Mouse (Mus musculus) ES-CJ7 (cell line): ENCODE results near the gene Rack1.

Experiments used
- DNase-seq: peaks from one replicate; pipeline ENCODE4 v3.0.0; 2011; ENCODE audit warnings: low read depth, low spot score

Gene Rack1

GRCm38 (mm10) chr11:48795221-48795620 lies 4.9 kb upstream of the Rack1 start:
- DNase-seq, result no peak

DNA sequence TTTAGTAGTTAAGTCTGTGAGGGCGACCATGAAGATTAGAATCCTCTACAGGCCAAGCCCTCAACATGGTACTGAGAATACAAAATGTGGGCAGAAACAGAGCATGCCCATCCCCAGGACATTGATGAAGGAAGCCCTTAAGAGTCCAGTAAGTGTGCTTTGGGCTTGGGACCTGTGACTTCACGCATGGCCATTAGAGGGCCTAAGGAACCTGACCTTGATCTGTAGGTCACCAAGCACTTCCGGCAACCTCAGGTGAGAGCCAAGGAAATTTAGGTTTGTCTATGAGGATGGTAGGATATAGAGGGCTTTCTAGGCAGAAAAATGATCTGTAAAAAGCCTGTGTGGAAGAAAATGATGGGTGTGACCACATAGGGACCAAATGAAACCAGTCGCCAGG lies 3.8 kb upstream of the Rack1 start:
- peak; percentile 68 for DNase-seq

- no peak for DNase-seq
These were observed 2.8 kb upstream of the Rack1 start for GRCm38 (mm10) chr11:48797287-48797686.

DNA sequence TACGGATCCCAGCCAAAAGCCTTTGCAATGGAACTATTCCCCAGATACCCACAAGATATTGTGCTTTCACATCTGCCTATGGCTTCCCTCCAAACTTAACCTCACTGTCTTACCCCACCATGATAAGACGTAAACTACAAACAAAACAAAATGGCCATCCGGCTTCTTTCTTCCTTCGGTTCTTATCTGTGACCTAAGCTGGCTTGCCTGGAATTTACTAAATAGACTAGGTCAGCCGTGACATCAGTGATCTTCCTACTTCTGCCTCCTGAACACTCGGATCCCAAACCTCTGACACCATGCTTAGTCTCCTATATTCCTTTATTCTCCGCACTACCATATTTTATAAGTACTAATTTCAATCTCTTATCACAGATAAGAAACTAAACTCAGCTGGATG lies 1.8 kb upstream of the Rack1 start:
- DNase-seq, result no peak

DNA sequence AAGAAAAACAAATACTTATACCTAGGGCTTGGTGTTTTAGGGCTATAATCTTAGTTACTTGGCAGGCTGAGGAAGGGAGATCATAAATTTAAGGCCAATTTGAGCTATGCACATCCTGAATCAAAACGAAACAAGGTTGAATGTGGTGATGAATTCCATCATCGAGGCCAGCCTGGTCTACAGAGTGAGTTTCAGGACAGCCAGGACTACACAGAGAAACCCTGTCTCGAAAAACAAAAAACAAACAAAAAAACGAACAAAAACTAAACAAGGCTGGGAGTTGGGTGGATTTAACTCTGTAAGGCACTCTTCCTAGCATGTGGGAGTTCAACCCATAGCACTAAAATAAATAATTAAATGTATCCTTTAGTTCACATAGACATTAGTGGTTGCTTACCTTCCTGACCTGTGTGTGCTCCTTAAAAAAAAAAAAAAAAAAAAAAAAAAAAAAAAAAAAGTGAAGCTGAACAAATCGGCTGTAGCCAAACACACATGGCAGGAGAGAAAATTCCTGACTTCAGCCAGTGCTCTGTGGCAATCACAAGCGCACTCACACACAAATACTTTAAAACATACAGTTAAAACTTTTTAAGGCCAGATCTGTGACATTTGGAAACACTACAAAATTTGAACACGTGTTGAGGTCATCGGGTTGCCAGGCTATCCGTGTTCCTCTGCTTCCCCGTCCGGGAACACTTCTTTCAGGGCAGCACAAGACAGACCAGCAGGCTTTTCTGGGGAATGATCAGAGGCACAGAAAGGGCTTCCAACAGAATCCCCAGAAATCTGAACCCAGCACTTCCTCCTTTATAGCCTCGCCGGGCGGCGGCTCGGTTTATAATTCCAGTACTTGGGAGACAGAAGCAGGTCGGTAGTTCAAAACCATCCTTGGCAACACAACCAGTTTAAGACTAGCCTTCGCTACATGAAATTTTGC lies 880 bp upstream of the Rack1 start:
- DNase-seq, result no peak

DNA sequence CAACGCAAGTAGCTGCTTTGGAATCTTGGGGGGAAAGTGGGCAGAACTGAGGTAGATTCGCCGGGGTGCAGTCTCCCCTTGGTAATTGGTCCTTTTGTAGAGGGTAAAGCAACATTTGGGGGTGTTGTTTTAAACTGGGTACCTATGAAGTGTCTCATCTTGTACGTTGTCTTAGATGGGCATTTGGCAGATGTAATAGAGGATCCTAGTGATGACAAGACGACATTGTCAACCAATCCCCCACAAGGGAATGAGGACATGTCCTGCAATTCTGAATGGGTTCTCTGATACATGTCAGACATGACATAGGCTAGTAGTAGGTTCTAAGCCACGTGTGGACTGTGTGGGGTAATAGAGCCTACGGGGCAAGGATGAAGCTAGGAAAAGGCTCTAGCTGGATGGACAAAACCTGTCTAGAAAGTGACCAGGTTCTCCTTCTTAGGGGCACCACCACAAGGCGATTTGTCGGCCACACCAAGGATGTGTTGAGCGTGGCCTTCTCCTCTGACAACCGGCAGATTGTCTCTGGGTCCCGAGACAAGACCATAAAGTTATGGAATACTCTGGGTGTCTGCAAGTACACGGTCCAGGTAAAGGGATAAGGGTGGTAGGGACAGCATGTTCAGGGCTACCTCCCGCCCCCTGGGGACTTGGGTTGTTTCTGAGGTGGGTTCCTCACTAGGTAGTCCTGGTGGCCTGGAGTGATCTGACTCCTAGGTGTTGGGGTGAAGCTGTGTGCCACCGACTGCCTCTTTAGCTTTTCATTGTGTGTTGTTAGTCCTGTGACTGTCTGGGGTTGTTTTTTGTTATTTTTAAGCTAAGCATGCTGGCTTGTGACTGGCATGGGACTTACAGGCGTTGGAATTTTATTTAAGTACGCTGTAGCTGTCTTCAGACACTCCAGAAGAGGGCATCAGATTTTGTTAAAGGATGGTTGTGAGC lies 2.0 kb downstream of the Rack1 start:
- DNase-seq, result no peak

GRCm38 (mm10) chr11:48803988-48804387 lies 3.9 kb downstream of the Rack1 start:
- DNase-seq, result no peak

GRCm38 (mm10) chr11:48804922-48805321 lies 4.8 kb downstream of the Rack1 start:
- no peak for DNase-seq

DNA sequence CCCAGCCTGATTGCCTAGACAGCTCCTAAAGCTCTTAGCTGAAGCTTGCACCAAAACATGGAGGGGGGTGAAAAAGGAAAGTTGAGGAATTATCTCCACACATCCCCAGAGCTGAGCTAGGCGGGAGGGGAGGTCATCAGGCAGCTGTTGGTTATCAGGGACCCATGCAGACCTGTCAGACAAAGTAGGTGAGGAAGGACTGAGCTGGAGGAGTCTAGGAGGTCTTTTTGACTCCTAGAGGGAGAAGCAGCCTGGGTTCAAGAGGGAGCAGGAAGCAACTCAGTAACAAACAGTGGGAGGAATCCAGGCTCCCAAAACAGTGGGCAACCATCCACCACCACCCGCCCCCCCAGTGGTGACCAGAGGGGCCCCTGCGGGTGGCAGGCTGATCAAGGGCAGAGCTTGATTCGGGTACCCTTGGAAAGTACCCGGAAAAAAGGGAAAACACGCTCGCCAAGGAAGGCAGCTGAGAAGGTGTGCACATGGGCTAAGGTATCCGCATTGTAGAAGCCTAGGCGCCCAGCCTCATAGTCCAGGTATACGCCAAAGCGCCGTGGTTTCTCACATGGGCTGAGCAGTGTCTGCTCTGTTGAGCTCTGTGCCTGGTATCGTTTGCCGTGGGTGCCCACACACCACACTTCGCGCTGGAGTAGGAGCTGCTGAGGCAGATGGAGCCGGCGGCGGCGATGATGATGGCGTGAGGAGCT lies 6.9 kb downstream of the Rack1 start:
- DNase-seq, result peak; percentile 59

GRCm38 (mm10) chr11:48807563-48808303 lies 7.6 kb downstream of the Rack1 start:
- no peak for DNase-seq

DNA sequence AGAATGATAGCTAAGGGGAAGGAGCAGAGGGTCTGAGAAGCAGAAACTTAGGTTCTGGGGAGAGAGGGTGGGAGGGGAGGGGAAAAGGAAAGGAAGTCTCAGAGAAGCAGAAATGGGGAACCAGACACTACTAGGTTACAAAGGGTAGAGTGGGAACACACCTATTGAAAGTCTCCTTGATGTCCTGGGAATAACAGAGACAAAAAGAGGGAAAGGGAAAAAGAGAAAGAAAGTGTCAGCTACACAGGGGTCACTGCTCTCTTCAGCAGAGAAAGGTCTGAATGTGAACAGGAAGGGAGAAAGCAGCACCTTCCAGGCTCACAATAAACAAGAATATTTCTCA lies 8.1 kb downstream of the Rack1 start:
- DNase-seq, result no peak

DNA sequence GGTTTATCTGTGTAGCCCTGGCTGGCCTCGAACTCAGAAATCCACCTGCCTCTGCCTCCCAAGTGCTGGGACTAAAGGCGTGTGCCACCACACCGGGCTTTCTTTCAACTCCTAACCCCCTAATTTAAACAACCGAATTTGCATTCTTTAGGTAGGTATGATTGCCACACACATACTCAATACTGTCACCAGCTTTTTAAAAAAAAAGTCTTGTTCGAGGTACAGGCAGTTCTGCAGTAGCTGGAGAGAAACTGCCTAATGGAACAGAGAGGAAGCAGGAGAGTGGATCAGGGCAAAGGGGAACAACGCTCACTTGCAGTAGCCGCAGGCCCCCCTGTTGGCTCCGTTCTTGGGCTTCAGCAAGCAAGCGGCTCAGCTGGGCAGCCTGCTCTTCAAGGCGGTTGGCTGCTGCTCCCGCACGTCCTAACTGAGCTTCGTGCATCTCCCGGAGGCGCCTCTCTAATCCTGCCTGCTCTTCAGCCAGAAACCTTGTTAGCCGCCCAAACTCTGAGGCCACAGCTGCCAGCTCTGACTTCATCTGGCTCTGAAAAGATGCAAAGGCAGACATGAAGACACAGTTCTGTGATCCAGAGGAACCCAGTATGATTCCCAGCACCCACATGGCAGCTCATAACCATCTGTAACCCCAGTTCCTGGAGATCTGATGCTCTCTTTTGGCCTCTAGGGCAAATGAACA lies 8.8 kb downstream of the Rack1 start:
- DNase-seq, result no peak

DNA sequence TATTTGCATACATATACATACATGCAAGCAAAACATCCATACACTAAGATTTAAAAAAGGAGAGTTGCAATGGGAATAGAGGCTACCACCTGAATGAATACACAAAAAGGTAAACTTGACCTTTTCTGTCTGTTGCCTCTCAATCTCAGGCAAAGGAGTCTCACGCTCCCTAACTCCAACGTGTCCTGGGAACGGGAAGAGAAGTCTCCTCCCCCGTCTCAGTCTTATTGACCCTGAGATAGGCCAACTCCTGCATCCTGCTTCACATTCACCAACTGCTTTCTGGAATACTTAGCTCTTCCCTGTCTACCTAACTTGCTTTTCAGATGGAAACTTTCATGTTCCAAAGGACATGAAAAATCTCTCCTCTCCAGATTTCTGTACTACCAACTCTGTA lies 9.3 kb downstream of the Rack1 start:
- DNase-seq, result no peak

- no peak for DNase-seq
These were observed 10.0 kb downstream of the Rack1 start for GRCm38 (mm10) chr11:48810142-48810541.

- no peak for DNase-seq
These were observed 13.7 kb downstream of the Rack1 start for GRCm38 (mm10) chr11:48813782-48814181.

DNA sequence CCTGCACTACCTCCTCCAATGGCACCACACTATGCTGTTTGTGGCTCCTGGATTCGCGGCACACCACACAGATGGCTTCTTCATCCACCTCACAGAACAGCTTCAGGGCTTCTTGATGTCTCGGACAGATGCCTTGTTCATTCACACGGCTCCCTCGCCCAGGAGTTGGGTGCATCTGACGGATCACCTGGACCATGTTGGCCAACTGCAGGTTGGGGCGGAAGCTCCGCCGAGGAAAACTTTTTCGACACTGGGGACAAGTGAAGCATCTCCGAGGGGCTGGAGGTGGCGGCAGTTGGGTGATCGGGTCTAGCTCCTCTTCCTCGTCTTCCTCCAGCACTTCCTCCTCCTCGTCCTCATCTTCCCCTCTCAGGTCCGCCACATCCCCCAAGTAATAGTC lies 15.7 kb downstream of the Rack1 start:
- no peak for DNase-seq

DNA sequence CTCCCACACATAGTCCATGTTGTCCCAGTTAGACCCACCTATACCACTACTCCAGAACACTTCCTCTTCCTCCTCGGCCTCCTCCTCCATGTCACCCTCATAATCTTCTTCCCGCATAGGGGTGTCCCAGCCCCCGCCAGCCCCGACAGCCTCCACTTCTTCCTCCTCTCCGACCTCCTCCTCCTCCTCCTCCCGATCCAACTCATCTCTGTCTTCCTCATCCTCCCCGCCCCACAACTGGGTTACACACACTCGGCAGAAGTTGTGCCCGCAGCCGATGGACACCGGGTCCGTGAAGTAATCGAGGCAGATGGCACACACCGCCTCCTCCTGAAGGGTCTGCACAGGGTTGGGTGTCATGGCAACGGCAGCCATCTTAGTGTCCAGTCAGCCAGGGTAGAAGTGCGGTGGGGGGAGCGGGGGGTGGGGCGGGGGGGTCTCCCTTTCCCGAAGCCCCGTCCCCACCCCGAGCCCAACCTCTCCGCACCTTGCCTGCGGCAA lies 16.2 kb downstream of the Rack1 start:
- DNase-seq, result peak; percentile 68

GRCm38 (mm10) chr11:48816800-48817665 lies 16.9 kb downstream of the Rack1 start, which contains the start of gene Trim41:
Gene Trim41 (minus strand): TSS chr11:48817353.
- DNase-seq, result peak; percentile 99

DNA sequence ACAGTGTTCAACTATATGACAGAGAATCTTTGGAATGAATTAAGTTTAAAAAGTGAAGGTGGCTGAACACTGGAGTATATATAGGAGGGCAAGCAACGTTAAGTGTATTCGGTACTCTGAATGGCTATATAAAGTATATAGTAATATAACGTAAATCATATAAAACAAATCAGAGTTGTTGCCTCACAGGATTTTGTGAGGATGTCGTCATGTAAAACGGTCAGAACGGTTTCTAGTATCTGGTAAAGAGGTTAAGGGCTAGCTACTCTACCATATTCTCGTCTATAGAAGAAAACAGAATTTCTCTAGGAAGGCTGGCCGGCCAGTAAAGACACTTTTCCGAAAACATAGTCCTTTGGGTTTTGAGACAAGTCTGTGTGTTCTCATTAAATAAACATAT lies 17.7 kb downstream of the Rack1 start:
- DNase-seq, result no peak
